Mouse (Mus musculus): ENCODE measurements around the gene Gsta1. TPM values are rescaled to one million over a fixed set of nuclear protein-coding genes. Genes with fewer than 3 reads are reported as not detected.
"Not testable (repeated sequence)": the region's sequence is repeated elsewhere in the genome, so short reads cannot be mapped to it uniquely, and the experiment has no call there.

Gsta1 gene
- not detected in 2 replicates for total RNA-seq (2012; rRNA removed)

- DNase-seq (ENCODE audit: low read depth, low spot score); H3K27ac ChIP-seq (ENCODE audit: insufficient read depth, low read depth, low read length, poor library complexity, severe bottlenecking); H3K36me3 ChIP-seq (ENCODE audit: control insufficient read depth, insufficient read depth, low read length, poor library complexity, severe bottlenecking); H3K9me3 ChIP-seq (ENCODE audit: control insufficient read depth, insufficient read depth, low read depth, low read length); H3K4me1 ChIP-seq (ENCODE audit: control insufficient read depth in 2 of 2, insufficient read depth in 2 of 2, low read length in 2 of 2, poor library complexity in 1 of 2); in situ Hi-C loops (cut with MboI; ENCODE audit: low sequenced_read_pairs in 2 of 2, unreplicated experiment in 2 of 2); H3K9ac ChIP-seq (ENCODE audit: insufficient read depth, low read depth, low read length, poor library complexity, severe bottlenecking); H3K4me3 ChIP-seq (ENCODE audit: insufficient read depth in 1 of 2, low read depth in 1 of 2, low read length in 2 of 2, poor library complexity in 1 of 2, severe bottlenecking in 1 of 2): not testable (repeated sequence)
Observed at GRCm38 (mm10) chr9:78230461-78230860, at the start of gene Gsta1. TSS of gene Gsta1 (plus strand) at chr9:78230656.

GRCm38 (mm10) chr9:78182474-78182873, 48.0 kb upstream of the Gsta1 start, which contains the start of gene Gsta4:
TSS of gene Gsta4 (plus strand) at chr9:78182774.
- H3K36me3 ChIP-seq (ENCODE audit: control insufficient read depth, insufficient read depth, low read length, poor library complexity, severe bottlenecking); H3K9me3 ChIP-seq (ENCODE audit: control insufficient read depth, insufficient read depth, low read depth, low read length); H3K9ac ChIP-seq (ENCODE audit: insufficient read depth, low read depth, low read length, poor library complexity, severe bottlenecking); H3K4me1 ChIP-seq (ENCODE audit: control insufficient read depth in 2 of 2, insufficient read depth in 2 of 2, low read length in 2 of 2, poor library complexity in 1 of 2); in situ Hi-C loops (cut with MboI; ENCODE audit: low sequenced_read_pairs in 2 of 2, unreplicated experiment in 2 of 2); DNase-seq (ENCODE audit: low read depth, low spot score); H3K27ac ChIP-seq (ENCODE audit: insufficient read depth, low read depth, low read length, poor library complexity, severe bottlenecking); H3K4me3 ChIP-seq (ENCODE audit: insufficient read depth in 1 of 2, low read depth in 1 of 2, low read length in 2 of 2, poor library complexity in 1 of 2, severe bottlenecking in 1 of 2): not testable (repeated sequence)

GRCm38 (mm10) chr9:78185686-78186085, 44.8 kb upstream of the Gsta1 start:
- Histone ChIP-seq H3K27ac (ENCODE audit: insufficient read depth, low read depth, low read length, poor library complexity, severe bottlenecking) (no peak overlapping the region; the same call in 1 of the 2 replicates), H3K4me3 (ENCODE audit: insufficient read depth in 1 of 2, low read depth in 1 of 2, low read length in 2 of 2, poor library complexity in 1 of 2, severe bottlenecking in 1 of 2) (no peak overlapping the region), H3K36me3 (ENCODE audit: control insufficient read depth, insufficient read depth, low read length, poor library complexity, severe bottlenecking) (no peaks in the 10 kb centered on the region), H3K9me3 (ENCODE audit: control insufficient read depth, insufficient read depth, low read depth, low read length) (no peaks in the 10 kb centered on the region), H3K4me1 (ENCODE audit: control insufficient read depth in 2 of 2, insufficient read depth in 2 of 2, low read length in 2 of 2, poor library complexity in 1 of 2) (peaks cover 6 to 7% of the 10 kb centered on the region in 2 experiments), H3K9ac (ENCODE audit: insufficient read depth, low read depth, low read length, poor library complexity, severe bottlenecking) (no peak overlapping the region)
- no peak for DNase-seq (ENCODE audit: low read depth, low spot score)
- in situ Hi-C loops (cut with MboI; ENCODE audit: low sequenced_read_pairs in 2 of 2, unreplicated experiment in 2 of 2), result no loop called here
- TF ChIP-seq MAFK (IDR thresholded peaks at IDR 0.05; ENCODE audit: insufficient read depth, low read depth, low read length) (no peak), CHD2 (IDR thresholded peaks at IDR 0.05; ENCODE audit: low read depth, low read length) (no peak), ZNF384 (IDR thresholded peaks at IDR 0.05; ENCODE audit: low read depth, low read length) (no peak), HCFC1 (IDR thresholded peaks at IDR 0.05; ENCODE audit: borderline replicate concordance, insufficient read depth, low read length) (no peak), ZC3H11A (IDR thresholded peaks at IDR 0.05; ENCODE audit: borderline replicate concordance, low read depth, low read length) (no peak)

GRCm38 (mm10) chr9:78188910-78189309, 41.5 kb upstream of the Gsta1 start:
- Histone ChIP-seq H3K9ac (ENCODE audit: insufficient read depth, low read depth, low read length, poor library complexity, severe bottlenecking) (no peak overlapping the region), H3K27ac (ENCODE audit: insufficient read depth, low read depth, low read length, poor library complexity, severe bottlenecking) (no peak overlapping the region), H3K36me3 (ENCODE audit: control insufficient read depth, insufficient read depth, low read length, poor library complexity, severe bottlenecking) (no peaks in the 10 kb centered on the region), H3K9me3 (ENCODE audit: control insufficient read depth, insufficient read depth, low read depth, low read length) (no peaks in the 10 kb centered on the region), H3K4me1 (ENCODE audit: control insufficient read depth in 2 of 2, insufficient read depth in 2 of 2, low read length in 2 of 2, poor library complexity in 1 of 2) (peaks cover 6 to 7% of the 10 kb centered on the region in 2 experiments), H3K4me3 (ENCODE audit: insufficient read depth in 1 of 2, low read depth in 1 of 2, low read length in 2 of 2, poor library complexity in 1 of 2, severe bottlenecking in 1 of 2) (no peak overlapping the region)
- no peak for DNase-seq (ENCODE audit: low read depth, low spot score)
- TF ChIP-seq CHD2 (IDR thresholded peaks at IDR 0.05; ENCODE audit: low read depth, low read length) (no peak), HCFC1 (IDR thresholded peaks at IDR 0.05; ENCODE audit: borderline replicate concordance, insufficient read depth, low read length) (no peak), ZNF384 (IDR thresholded peaks at IDR 0.05; ENCODE audit: low read depth, low read length) (no peak), ZC3H11A (IDR thresholded peaks at IDR 0.05; ENCODE audit: borderline replicate concordance, low read depth, low read length) (no peak), MAFK (IDR thresholded peaks at IDR 0.05; ENCODE audit: insufficient read depth, low read depth, low read length) (no peak)
- in situ Hi-C loops (cut with MboI; ENCODE audit: low sequenced_read_pairs in 2 of 2, unreplicated experiment in 2 of 2), result no loop called here

- TF ChIP-seq MAFK (IDR thresholded peaks at IDR 0.05; ENCODE audit: insufficient read depth, low read depth, low read length), result 0 out of 2 replicates have a peak, but pooled peaks have one; percentile 30
- TF ChIP-seq HCFC1 (IDR thresholded peaks at IDR 0.05; ENCODE audit: borderline replicate concordance, insufficient read depth, low read length), result 0 out of 2 replicates have a peak, but pooled peaks have one; percentile 16
- TF ChIP-seq CHD2 (IDR thresholded peaks at IDR 0.05; ENCODE audit: low read depth, low read length), result no peak; the same call in 1 of the 2 replicates
- peak; percentile 59; the same call in 1 of the 2 replicates for TF ChIP-seq ZNF384 (IDR thresholded peaks at IDR 0.05; ENCODE audit: low read depth, low read length)
- Histone ChIP-seq H3K9me3 (ENCODE audit: control insufficient read depth, insufficient read depth, low read depth, low read length) (no peaks in the 10 kb centered on the region), H3K36me3 (ENCODE audit: control insufficient read depth, insufficient read depth, low read length, poor library complexity, severe bottlenecking) (no peaks in the 10 kb centered on the region), H3K27ac (ENCODE audit: insufficient read depth, low read depth, low read length, poor library complexity, severe bottlenecking) (peak overlapping the region; percentile 94), H3K4me3 (ENCODE audit: insufficient read depth in 1 of 2, low read depth in 1 of 2, low read length in 2 of 2, poor library complexity in 1 of 2, severe bottlenecking in 1 of 2) (peak overlapping the region; percentile 53), H3K4me1 (ENCODE audit: control insufficient read depth in 2 of 2, insufficient read depth in 2 of 2, low read length in 2 of 2, poor library complexity in 1 of 2) (peaks cover 4 to 11% of the 10 kb centered on the region in 2 experiments), H3K9ac (ENCODE audit: insufficient read depth, low read depth, low read length, poor library complexity, severe bottlenecking) (peak overlapping the region; percentile 58)
- DNase-seq (ENCODE audit: low read depth, low spot score), result peak; percentile 90
- in situ Hi-C loops (cut with MboI; ENCODE audit: low sequenced_read_pairs in 2 of 2, unreplicated experiment in 2 of 2), result no loop called here
Observed at GRCm38 (mm10) chr9:78190651-78191634, 39.5 kb upstream of the Gsta1 start.

All from ES-E14 (cell line).